Mouse (Mus musculus) heart, adult 8-10 months (tissue): Measurements from ENCODE around the gene 1700016K19Rik. TPM values are rescaled to one million over a fixed set of nuclear protein-coding genes. Genes with fewer than 3 reads are reported as not detected.

Experiments used
- DNase-seq: peaks from one replicate; pipeline ENCODE4 v3.0.0; 2022; ENCODE audit warnings: low spot score
- total RNA-seq, 4 experiments: library from RNA; stranded (reverse); gene quantifications; 2 replicates each; pipeline ENCODE4 v1.2.4; 2022

The 1700016K19Rik gene
- total RNA-seq, 4 experiments from 2014 or later: not detected

DNA sequence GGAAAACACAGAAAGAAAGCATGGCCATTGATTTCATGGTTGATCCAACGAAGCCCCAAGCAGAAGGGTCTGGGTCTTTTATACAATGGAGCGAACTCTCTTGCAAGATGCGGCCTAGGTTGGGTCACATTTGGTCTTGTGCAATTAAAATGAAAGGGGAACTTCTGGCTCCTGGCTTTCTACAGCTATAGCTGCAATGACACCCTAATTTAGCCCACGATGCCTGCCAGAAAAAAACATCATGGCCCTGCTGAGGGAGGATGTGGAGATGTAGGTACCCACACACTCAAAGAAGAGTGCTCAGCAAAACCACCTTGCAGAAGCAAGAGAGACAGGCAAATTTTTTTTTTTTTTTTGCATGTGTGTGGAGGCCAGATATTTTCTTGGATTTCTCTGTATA lies 34.1 kb downstream of the 1700016K19Rik start:
- DNase-seq: no peak

DNA sequence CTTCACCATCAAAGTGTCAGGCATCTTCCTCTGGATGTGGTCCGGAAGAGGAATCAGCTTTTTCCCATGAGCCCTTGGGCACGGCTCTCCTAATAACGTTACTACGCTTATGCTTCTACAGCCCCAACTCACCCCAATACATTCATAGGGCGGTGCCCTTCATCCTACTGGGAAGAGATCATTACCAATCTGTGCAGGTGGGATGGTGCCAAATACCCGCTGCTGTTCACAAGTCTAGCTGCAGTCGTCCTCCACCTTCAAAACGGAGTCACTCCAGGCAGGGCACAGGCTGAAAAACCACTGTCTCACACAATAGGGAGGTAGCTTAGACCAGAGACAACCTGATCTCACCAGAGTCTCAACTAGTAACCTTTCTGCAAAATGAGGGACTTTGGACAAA lies 35.5 kb downstream of the 1700016K19Rik start:
- no peak for DNase-seq

DNA sequence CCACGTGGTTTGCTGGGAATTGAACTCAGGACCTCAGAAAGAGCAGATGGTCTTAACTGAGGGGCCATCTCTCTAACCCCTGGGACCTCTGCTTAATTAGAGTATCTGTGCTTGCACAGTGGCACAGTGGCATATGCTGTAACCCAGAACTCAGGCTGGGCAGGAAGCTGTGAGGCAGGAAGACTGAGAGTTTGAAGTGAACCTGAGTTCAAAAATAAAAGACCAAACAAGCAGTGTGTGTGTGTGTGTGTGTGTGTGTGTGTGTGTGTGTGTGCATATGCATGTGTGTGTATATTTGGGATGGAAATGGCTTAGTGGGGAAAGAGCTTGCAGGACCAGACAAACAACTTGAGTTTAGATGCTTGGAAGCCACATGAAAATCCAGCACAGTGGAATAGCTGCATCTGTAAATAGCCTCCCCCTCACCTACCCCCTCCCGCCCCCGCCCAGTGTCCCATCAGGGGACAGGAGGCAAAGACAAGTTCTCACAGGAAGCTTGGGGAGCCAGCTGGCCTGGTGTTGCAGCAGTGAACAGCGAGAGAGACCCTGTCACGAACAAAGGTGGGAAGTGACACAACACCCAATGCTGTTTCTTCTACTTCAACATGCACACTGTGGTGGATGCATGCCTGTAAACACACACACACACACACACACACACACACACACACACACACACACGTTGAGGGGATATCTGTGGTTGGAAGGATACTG lies 38.0 kb downstream of the 1700016K19Rik start:
- DNase-seq: no peak

DNA sequence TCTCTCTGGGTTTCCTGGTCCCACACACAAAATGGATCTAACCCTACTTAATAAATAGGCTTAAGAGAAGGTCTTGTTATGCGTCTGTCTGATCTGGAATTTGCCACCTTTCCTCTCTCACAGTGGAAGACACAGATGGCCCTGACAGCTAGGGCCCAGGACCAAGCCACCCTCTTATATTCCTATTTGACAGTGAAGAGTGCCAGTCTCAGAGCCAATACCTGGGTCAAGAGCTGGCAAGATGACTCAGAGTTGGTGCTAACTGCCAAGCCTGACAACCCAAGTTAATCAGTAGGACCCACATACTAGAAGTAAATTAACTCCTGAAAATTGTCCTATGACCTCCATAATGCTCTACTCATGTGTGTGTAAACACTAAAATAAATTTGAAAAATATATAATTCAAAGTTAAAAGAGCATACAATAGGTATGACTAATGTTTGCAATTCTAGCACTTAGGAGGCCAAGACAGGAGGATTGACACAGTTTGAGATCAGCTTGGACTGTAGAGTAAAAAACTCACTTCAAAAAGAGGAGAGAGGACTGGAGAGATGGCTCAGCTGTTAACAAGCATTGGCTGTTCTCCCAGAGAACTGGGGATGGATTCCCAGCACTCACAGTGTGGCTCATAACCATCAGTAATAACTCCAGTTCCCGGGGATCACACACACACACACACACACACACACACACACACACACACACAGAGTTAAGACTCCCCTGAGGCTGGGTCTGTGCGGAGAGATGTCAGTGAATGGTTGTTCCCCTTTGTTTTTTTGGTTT lies 39.8 kb downstream of the 1700016K19Rik start:
- DNase-seq: no peak

DNA sequence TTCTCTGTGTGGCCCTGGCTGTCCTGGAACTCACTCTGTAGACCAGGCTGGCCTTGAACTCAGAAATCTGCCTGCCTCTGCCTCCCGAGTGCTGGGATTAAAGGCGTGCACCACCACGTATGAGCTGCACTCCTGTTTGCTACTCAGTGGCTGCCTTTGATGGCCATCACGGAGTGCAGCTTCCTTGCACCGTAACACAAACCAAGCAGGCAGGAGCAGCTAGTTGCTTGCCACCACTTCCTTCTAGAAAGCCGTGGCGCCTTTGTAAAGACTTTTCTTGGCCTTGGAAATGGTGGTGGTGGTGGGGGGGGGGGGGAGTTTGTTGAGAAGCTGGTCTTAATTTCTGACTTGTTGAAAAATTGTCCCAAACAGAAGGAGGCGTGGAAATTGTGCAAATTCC lies 40.4 kb downstream of the 1700016K19Rik start:
- DNase-seq: no peak

GRCm38 (mm10) chr11:76040761-76041376 lies 41.2 kb downstream of the 1700016K19Rik start:
- DNase-seq: no peak

DNA sequence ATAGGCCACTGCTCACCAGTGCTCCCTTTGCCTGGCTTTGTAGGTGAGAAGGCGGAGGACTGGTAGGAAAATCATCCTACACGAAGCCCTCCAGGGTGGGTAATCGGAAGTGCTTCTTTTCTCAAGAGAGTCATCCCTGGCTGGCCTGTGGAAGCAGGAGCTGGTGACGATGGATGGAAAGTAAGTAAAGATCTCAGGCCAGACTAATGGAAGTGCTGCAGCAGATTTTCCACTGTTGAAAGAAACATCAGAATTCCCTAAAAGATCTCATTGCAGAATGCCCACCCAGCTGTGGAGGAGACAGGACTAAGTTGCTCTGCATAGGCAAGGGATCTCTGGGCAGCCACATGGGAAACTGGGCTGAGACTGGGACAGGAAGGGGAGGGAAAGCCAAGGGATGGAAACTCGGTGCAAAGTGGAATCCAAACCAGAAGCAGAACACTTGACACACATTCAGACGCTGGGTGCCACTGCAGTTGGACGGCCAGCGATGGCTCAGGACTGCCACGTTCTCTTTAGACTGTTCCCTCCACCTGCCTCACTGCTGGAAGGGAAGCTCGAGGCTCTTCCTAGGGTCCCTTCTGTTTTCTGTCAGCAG lies 42.4 kb downstream of the 1700016K19Rik start:
- DNase-seq: peak; percentile 58

- DNase-seq: peak; percentile 86
Measured at GRCm38 (mm10) chr11:76042882-76043281, 43.2 kb downstream of the 1700016K19Rik start.

- DNase-seq: no peak
Measured at GRCm38 (mm10) chr11:76044468-76044867, 44.8 kb downstream of the 1700016K19Rik start.

GRCm38 (mm10) chr11:76045367-76045766 lies 45.7 kb downstream of the 1700016K19Rik start:
- DNase-seq: peak; percentile 56

DNA sequence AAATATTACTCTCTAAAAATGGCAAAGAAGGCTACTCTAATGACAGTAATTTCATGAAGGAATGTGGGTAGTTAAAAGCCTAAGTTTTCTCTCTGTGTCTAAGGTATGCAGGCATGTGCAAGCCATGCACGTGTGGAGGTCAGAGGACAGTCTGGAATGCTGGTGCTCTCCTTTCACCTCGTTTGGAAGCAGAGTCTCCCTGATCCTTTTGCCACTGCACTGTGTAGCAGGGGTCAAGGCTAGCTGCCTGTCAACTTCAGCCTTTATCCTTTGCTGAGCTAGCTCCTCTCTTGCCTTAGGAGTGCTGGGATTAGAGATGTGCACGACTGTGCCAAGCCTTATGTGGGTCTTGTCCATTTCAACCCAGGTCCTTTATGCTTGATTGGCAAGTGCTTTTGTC lies 50.8 kb downstream of the 1700016K19Rik start:
- no peak for DNase-seq

GRCm38 (mm10) chr11:76050967-76051512 lies 51.3 kb downstream of the 1700016K19Rik start:
- DNase-seq: no peak

- DNase-seq: no peak
Measured at GRCm38 (mm10) chr11:76052496-76052895, 52.8 kb downstream of the 1700016K19Rik start.

Other genes with a start within 250 kb of the 1700016K19Rik start
- under 1 TPM; 0.23 to 1.00 (median 0.64) TPM for gene Doc2b, start 203.9 kb upstream of the 1700016K19Rik start, total RNA-seq
- 10 to 100 TPM in 1 of 4 experiments, 1 to 10 TPM in 3; 6.8 to 13.9 (median 7.5) TPM for gene Rph3al, start 61.5 kb upstream of the 1700016K19Rik start, total RNA-seq
- gene Rflnb, start 27.9 kb downstream of the 1700016K19Rik start, total RNA-seq: 10 to 100 TPM; 21.5 to 40.9 (median 26.7) TPM
- 10 to 100 TPM; 27.2 to 29.9 (median 29.5) TPM for gene Vps53, start 179.7 kb downstream of the 1700016K19Rik start, total RNA-seq
- 1 to 10 TPM; 2.0 to 3.0 (median 2.5) TPM for gene Fam57a, start 179.8 kb downstream of the 1700016K19Rik start, total RNA-seq
- gene Dbil5, start 217.7 kb downstream of the 1700016K19Rik start, total RNA-seq: under 1 TPM in 3 of 4 experiments, not detected in 1; 0.50 to 0.68 (median 0.60) TPM
- 1 to 10 TPM; 2.5 to 4.6 (median 3.7) TPM for gene Gemin4, start 217.8 kb downstream of the 1700016K19Rik start, total RNA-seq
- gene Mrm3, start 243.8 kb downstream of the 1700016K19Rik start, total RNA-seq: 10 to 100 TPM; 23.7 to 28.3 (median 26.3) TPM
- gene Glod4, start 243.8 kb downstream of the 1700016K19Rik start, total RNA-seq: 10 to 100 TPM; 38.8 to 46.4 (median 43.1) TPM